Mouse (Mus musculus) kidney, postnatal 4 days (tissue): ENCODE results near the gene Gosr1.

Experiments used
- DNase-seq, 2 experiments: peaks; one replicate each; pipeline ENCODE4 v3.0.0; 2021; ENCODE audit warnings: mixed read lengths in 2 of 2

Gene Gosr1

GRCm38 (mm10) chr11:76730650-76731049 is 32.7 kb downstream of the Gosr1 start:
- DNase-seq, result no peak

- DNase-seq, result no peak
These were observed 35.3 kb downstream of the Gosr1 start for GRCm38 (mm10) chr11:76728093-76728492.

DNA sequence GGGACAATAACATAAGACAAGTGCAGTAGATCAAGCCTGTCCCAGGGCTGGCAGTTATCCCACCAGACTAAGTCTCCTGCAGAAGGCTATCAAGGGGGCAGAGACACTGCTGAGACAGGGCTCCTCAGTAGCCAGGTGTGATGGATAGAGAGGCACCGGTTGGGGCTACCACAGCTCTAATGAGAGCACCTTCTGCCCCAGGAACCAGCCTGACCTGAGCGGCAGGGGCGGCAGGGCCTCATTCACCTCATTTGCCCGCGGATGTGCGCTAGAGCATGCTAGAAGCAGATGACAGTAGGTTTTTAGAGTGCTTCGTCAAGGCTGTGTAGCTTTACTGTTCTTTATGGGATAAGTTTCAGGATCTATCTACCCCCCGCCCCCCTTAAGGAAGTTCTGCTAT is 39.5 kb downstream of the Gosr1 start:
- peak in 1 of 2 experiments; percentile 25 for DNase-seq

GRCm38 (mm10) chr11:76717000-76717399 is 46.4 kb downstream of the Gosr1 start:
- DNase-seq, result no peak

GRCm38 (mm10) chr11:76709625-76710452 is 53.5 kb downstream of the Gosr1 start:
- peak; percentile 46 to 65 for DNase-seq

DNA sequence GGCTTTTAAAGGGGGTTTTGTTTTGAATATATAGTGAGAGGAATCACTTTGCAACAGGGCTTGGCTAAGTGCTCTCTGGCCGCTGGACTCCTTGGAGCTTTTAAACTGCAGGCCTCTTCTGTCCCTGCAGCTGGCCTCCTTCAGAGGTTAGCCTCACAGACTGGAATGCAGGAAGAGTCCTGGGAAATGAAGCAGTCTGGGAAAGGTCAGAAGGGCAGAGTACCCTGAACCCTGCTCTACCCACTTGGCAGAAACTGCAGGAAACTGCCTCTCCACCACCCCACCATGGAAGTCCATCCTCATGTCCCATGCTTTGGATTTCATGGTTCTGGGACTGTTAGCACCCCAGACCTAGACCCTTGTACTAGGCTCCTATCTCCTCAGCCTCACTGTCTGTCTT is 54.5 kb downstream of the Gosr1 start:
- DNase-seq, result peak in 1 of 2 experiments; percentile 7

DNA sequence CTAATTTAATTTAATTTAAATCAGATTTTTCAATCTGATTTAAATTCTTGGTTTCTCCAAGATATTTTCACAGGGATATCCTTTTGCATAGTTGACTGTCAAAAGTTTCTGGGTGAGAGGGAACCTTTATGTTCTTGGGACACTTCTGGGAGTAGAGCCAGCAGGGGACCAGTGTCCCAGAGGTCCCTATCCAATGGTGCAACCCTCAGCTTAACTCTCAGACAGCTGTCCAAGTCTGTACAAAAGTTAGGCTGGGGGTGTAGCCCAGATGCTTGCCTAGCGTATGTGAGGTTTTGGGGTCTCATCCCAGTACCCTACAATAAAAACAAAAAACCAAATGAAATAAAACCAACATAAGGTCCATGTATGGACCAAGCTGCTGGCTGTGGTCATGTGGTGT is 55.3 kb downstream of the Gosr1 start:
- no peak for DNase-seq

GRCm38 (mm10) chr11:76707656-76708055 is 55.7 kb downstream of the Gosr1 start:
- no peak for DNase-seq

GRCm38 (mm10) chr11:76699626-76700025 is 63.8 kb downstream of the Gosr1 start:
- no peak for DNase-seq

DNA sequence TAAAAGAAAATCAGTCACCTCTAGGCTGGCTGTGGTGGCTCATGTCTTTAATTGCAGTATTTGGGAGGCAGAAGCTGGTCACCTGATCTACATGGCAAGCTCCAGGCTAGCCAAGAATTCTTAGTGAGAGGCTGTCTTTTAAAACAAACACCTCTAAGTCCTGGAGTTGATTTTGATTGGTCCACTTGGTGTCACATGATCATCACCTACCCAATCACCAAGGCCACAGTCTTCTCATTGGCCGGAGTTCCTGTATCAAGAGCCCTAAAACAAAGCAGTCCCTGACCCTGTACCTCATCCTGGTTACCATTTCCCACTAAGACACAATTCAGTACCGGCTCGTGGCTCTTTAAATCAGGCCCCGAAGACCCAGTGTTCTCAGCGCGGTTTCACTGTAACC is 67.6 kb downstream of the Gosr1 start:
- DNase-seq, result no peak

GRCm38 (mm10) chr11:76692096-76692495 is 71.3 kb downstream of the Gosr1 start:
- DNase-seq, result no peak

DNA sequence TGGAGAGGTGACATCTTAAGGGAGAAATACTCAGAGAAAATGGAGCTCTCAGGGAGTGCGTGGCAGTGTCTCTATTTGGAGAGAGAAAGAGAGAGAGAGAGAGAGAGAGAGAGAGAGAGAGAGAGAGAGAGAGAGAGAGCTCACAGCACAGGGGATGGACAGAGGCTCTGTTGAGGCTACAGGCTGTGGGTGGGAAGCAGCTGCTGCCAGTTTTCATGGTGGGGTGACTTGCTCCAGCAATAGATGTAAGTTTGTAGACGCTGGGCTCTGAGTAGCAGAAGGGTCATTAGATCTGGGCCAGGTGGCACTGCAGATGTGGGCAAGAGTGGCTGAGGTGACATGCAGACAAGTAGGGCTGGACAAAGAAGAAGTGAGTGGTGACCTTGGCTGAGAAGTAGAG is 77.8 kb downstream of the Gosr1 start:
- DNase-seq, result no peak

- peak in 1 of 2 experiments; percentile 33 for DNase-seq
These were observed 83.9 kb downstream of the Gosr1 start, which contains the start of gene Trarg1 for GRCm38 (mm10) chr11:76679508-76679907. Trarg1 (plus strand) TSS chr11:76679808.
